Comparison of ENCODE assay signal across 9 mouse cellular contexts in genomic region chr8:64788715-64789114, GRCm38 (mm10). TPM values are rescaled to one million over a fixed set of nuclear protein-coding genes. Genes with fewer than 3 reads are reported as not detected.
DNase-seq lines count a peak whose midpoint lies in the region; ATAC-seq and TF ChIP-seq lines count a peak whose summit lies in the region.
"Had no signal": no experiment of that assay in that cellular context is flagged by ENCODE, and none has a peak within 500 bp of the region (broad histone marks: within the 10 kb centered on the region; RNA-seq: fewer than 3 reads in every experiment).

No protein-coding gene starts in this region.

- no peak for TF ChIP-seq CTCF in forebrain, postnatal 0 days (IDR thresholded peaks at IDR 0.05; ENCODE audit: low read depth)

- no peaks in the 10 kb centered on the region for H3K27me3 ChIP-seq in limb, embryonic 10.5 days (ENCODE audit: low read depth, poor library complexity, severe bottlenecking)
- H3K27me3 ChIP-seq in forebrain, postnatal 0 days (ENCODE audit: insufficient read depth, low read length): no peaks in the 10 kb centered on the region

- no peak overlapping the region for H3K9ac ChIP-seq in forebrain, postnatal 0 days

- peak; percentile 32 to 50 for DNase-seq in left cerebral cortex, postnatal 25 days (ENCODE audit: low spot score in 2 of 2)
- DNase-seq in left cerebral cortex, postnatal 36 days (ENCODE audit: low spot score in 2 of 2): no peak
- peak; percentile 59 to 68 for DNase-seq in adrenal gland, postnatal 36 days
- DNase-seq in monocyte, adult 2 months (ENCODE audit: low read depth in 1 of 2, low spot score in 2 of 2): peak; percentile 34 to 63
- DNase-seq in limb, embryonic 10.5 days (ENCODE audit: low spot score): no peak
- DNase-seq in forebrain, postnatal 0 days: no peak
- no peak for DNase-seq in cerebellum, adult 11-12 months

- no peaks in the 10 kb centered on the region for H3K36me3 ChIP-seq in limb, embryonic 10.5 days
- H3K36me3 ChIP-seq in forebrain, postnatal 0 days (ENCODE audit: insufficient read depth): no peaks in the 10 kb centered on the region

- 93% methylated on average over 4 of the region's 4 CpGs for WGBS in limb, embryonic 10.5 days
- WGBS in forebrain, postnatal 0 days: 91% methylated on average over 4 of the region's 4 CpGs

- H3K4me1 ChIP-seq in limb, embryonic 10.5 days: no peaks in the 10 kb centered on the region; the same call in 1 of the 2 replicates
- H3K4me1 ChIP-seq in forebrain, postnatal 0 days (ENCODE audit: insufficient read depth): no peaks in the 10 kb centered on the region

- intact Hi-C loops in left cerebral cortex, postnatal 25 days (cut with DNase I): no loop called here
- intact Hi-C loops in left cerebral cortex, postnatal 36 days (cut with DNase I): no loop called here

- H3K9me3 ChIP-seq in limb, embryonic 10.5 days (replicated peaks): no peaks in the 10 kb centered on the region
- H3K9me3 ChIP-seq in forebrain, postnatal 0 days (ENCODE audit: low read length): no peaks in the 10 kb centered on the region

- no peak overlapping the region for H3K4me3 ChIP-seq in limb, embryonic 10.5 days
- H3K4me3 ChIP-seq in forebrain, postnatal 0 days (ENCODE audit: low read depth, low read length): no peak overlapping the region
- H3K4me3 ChIP-seq: erythroblast, embryonic 14.5 days had no signal

- no peak overlapping the region for H3K27ac ChIP-seq in limb, embryonic 10.5 days
- H3K27ac ChIP-seq in forebrain, postnatal 0 days (ENCODE audit: low read depth, low read length): no peak overlapping the region

- H3K4me2 ChIP-seq in forebrain, postnatal 0 days (ENCODE audit: low read depth): no peak overlapping the region

- ATAC-seq in inflammation-experienced regulatory T-cells, adult 6 months: peak; percentile 78
- no peak for ATAC-seq in forebrain, postnatal 0 days

RNA-seq across cellular contexts. Expression of gene Msmo1, which starts 55.1 kb away (rescaled TPM):
- total RNA-seq in left cerebral cortex, postnatal 25 days (2021): 10 to 100 TPM; 92.2 to 98.4 TPM
- total RNA-seq in left cerebral cortex, postnatal 36 days (2021): 10 to 100 TPM; 87.9 to 94.2 TPM
- total RNA-seq in adrenal gland, postnatal 36 days (2021): 100 to 1,000 TPM; 255 to 286 TPM
- polyA plus RNA-seq in inflammation-experienced regulatory T-cells, adult 6 months (2017; shearing (Covaris generic)): 10 to 100 TPM; 54.9 to 71.7 (median 56.8) TPM
- 141 and 150 TPM in 2 replicates for polyA plus RNA-seq in limb, embryonic 10.5 days (2016; fragmentation: Nextera tagmentation; extraction: Ambion mirVana)
- 107 and 152 TPM in 2 replicates for total RNA-seq in forebrain, postnatal 0 days (2014; rRNA removed)
- polyA plus RNA-seq in forebrain, postnatal 0 days (2015; fragmentation: Nextera tagmentation; extraction: Ambion mirVana): 102 and 133 TPM in 2 replicates

Comparison
In these comparisons a context has a peak if more than half of its experiments do, and no peak if none do; other contexts are left out.
1. DNase-seq: peak in left cerebral cortex, postnatal 25 days (2 of 2), adrenal gland, postnatal 36 days (2 of 2) and monocyte, adult 2 months (2 of 2); none in left cerebral cortex, postnatal 36 days (0 of 2), limb, embryonic 10.5 days (single experiment), forebrain, postnatal 0 days (single experiment) and cerebellum, adult 11-12 months (single experiment).